Mouse (Mus musculus) cerebellum, adult 9-11 months (tissue): Measurements from ENCODE around the gene Jarid2.
A peak's percentile ranks its signal among the peaks of the same experiment; 100 is the strongest.

Experiments
- DNase-seq: peaks from one replicate; pipeline ENCODE4 v3.0.0; 2022

Gene Jarid2

DNA sequence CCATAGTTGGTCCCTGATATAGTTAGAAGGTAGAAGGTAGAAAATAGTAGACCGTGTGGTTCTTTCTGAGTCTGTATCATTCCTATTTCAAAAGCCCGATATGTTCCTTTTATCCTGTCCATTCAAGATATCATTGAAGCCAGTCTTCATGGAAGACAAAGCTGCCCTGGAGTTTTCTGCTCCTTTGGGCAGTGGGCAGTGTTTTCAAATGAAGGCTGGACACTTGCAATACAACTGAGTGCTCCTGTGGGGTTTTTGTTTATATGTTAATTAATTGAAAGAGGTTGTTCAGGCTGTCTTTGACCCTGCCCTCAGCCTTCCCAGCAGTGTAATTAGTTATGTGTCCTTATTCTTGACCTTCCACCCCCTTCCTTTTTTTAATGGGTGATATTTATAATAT lies 122.2 kb downstream of the Jarid2 start:
- no peak for DNase-seq

DNA sequence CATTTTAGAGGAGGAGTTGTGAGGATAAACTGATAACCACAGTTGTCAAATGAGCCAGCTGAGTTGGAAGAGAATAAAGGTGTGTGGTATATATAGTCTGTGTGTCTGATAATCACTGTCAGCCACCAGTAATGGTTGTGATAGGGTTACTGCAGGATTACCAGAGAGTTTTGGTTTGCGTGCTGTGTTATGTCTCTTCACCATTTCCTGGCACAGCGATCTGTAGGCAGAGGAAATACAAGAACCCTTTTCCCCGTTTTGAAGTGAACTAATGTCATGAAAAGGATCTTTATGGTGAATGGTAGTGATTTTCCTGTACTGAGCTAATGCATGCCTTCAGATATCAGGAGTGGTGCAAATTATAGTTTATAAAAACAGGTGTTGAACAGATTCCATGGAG lies 122.8 kb downstream of the Jarid2 start:
- DNase-seq = no peak

DNA sequence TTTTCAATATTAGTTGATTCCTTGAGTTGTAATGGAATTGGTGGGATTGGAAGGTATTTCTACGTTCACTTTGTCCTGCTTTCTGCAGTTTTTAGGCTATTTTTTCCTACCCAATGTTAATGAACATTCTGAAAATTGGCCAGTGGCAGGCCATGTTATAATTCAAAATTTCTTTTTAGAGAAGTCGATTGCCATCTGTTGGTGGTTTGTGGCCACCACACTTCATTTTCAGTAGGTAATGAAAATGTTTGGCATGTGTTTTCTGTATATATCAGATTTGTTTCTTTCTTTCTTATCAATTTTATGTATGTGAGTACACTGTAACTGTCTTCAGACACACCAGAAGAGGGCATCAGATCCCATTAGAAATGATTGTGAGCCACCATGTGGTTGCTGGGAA lies 136.3 kb downstream of the Jarid2 start:
- DNase-seq = no peak

DNA sequence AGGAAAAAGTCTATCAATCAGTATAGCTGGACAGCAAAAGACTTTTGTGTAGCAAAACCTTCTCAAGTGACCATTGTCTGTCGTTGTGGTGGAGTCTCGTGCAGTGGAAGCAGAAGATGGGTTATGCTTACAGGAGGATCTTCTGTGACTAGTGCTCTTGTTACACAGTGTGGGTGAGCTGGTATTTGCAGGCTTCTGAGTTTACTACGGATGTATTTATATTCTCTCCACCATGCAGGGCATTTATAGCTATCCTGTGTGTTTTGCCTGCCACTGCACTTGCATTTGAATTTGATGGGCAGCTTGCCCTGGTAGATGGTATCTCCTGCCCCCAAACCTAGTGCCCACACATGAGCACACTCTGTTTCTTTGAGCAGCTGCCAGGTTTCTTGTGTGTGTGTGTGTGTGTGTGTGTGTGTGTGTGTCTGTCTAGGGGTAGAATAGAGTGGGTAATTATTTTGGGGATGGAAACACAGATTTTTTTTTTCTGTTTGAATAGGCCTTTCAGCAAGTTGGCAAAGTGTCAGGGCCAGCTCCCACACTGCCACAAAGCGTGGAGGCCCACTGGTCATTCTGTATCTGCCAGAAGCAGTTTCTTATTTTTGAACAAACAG lies 138.9 kb downstream of the Jarid2 start:
- DNase-seq = peak; percentile 52

DNA sequence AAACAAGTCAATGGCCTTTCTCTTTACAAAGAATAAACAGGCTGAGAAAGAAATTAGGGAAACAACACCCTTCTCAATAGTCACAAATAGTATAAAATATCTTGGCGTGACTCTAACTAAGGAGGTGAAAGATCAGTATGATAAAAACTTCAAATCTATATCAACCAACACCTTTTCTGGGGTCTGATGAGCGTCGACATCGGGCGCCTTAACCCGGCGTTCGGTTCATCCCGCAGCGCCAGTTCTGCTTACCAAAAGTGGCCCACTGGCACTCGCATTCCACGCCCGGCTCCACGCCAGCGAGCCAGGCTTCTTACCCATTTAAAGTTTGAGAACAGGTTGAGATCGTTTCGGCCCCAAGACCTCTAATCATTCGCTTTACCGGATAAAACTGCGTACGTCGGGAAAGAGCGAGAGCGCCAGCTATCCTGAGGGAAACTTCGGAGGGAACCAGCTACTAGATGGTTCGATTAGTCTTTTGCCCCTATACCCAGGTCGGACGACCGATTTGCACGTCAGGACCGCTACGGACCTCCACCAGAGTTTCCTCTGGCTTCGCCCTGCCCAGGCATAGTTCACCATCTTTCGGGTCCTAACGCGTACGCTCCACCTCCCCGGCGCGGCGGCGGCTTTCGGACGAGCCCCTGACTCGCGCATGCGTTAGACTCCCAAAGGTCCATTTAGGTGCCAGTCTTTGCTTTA lies 140.3 kb downstream of the Jarid2 start:
- DNase-seq = peak; percentile 90

DNA sequence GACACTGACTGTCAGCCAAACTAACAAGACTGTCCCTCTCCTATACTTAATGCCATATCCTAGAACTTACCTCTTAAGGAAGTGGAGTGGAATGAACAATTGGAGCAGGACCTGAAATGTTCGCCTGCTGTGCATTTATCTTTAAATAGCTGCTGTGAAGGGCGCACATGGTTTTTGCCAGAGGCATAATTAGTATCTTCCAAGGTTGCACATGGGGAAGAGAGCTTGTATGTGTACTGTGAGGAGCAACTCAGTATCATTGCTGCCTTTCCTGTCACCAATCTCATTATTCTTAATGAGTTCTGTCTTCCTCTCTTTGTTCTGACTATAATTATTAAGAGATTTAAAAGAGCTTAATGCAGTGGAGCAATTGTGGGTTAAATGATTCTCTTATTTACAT lies 147.5 kb downstream of the Jarid2 start:
- no peak for DNase-seq

DNA sequence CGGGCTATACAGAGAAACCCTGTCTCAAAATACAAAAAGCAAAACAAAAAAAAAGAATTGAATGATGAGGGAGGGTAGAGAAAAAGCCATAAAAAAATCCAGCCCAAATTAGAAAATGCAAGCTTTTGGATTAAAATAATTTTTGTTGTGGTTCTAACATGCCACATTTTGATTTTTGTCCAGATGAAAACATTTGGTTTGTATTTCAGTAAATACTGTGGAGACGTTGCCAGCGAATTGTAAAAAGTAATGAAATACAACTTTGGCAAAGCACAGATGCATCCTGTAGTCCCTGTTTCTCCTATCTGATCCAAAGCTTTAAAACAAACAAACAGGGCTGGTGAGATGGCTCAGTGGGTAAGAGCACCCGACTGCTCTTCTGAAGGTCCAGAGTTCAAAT lies 151.7 kb downstream of the Jarid2 start:
- no peak for DNase-seq

DNA sequence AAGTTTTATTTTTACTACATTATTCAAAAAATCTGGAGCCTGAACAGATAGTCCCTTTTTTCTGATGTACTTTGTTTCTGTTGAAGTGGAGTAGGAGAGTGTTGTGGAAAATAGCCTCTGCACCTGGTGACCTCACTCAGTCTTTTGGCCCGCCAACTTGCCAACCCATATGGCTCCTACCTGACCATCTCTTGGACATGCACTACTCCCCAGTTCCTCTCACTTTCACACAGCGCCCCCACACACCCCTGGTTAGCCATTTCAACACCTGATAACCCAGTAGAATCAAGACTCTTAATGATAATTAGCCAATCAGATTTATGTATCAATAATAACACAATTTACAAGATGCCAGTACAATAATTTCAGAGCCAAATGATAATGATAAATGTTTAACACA lies 156.9 kb downstream of the Jarid2 start:
- peak; percentile 81 for DNase-seq

DNA sequence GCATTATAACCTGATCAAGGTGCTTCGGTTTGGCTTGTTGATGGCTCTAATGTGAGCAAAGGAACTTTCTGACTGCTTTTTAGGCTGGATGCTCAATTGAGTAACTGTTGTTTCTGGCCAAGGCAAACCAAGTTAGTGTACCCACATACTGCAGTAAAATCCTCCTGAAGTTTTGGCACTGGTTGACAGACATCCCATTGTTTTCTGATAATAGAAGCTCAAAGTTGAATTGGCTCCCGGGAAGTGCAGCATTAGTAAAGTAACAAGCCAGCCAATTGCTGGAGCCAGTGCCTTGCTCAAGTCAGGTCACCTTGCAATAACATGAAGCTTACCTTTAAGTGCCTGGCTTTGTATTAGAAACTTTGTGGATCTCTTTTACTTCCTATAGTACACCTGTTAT lies 161.3 kb downstream of the Jarid2 start:
- peak; percentile 12 for DNase-seq

DNA sequence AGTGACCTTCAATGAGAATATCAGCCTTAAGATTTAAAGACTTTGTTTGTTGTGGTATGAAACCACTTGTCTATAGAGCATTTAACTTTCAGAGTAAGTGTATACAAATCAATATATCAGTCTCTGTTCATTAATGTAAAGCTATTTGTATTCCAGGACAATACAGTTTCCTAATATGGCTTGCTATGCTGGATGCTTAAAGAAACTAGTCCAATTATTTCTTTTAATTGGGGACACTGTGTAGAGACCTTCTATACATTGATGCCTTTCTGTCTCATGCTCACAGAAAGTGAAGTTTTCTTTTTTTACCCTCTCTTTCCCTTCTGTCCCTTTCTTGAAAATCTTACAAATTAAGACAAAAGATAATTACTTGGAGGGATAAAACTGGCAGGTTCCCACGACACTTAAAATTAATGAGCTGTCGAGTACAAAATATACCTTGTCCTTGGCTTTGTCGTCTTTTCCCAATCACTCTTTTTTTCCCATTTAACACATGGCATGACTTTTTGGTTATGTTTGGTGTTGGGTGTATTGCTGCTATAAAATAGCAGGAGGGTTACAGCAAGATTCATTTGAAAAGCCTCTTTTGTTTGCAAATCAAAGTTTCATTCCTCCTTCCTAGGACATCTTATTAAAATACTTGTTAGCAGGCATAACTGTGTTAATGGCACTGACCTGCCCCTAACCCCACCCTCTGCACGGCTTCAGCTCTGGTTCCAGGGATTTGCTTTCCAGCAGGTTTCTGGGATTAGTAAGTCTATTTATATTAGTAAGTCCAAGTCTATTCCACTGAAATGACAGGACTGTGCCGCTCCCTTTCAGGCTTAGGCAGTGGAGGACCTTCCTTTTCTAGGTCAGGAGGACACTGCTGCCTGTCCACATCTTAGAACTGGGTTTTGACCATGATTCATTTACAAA lies 162.8 kb downstream of the Jarid2 start:
- DNase-seq = peak; percentile 2

DNA sequence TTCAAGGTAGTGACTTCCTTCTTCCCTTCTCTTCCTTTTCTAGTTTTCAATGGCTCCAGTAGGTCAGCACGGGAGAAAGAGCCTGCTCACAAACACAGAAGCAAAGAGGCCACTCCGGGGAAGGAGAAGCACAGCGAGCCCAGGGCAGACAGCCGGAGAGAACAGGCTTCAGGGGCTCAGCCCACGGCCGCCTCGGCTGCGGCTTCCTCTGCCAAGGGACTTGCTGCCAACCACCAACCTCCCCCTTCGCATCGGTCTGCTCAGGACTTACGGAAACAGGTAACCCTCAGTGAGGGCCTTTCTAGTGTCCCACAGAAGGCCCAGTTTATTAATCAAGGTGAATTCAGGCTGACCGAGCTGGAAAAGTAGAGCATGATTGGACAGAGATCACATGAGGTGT lies 166.9 kb downstream of the Jarid2 start:
- DNase-seq = peak; percentile 45

DNA sequence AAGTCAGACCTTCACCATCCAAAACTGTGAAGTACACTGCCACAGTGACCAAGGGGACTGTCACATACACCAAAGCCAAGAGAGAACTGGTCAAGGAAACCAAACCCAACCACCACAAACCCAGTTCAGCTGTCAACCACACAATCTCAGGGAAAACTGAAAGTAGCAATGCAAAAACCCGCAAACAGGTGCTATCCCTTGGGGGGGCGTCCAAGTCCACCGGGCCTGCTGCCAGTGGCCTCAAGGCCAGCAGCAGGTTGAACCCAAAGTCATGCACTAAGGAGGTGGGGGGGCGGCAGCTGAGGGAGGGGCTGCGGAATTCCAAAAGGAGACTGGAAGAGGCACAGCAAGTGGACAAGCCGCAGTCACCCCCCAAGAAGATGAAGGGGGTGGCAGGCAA lies 173.0 kb downstream of the Jarid2 start:
- no peak for DNase-seq

DNA sequence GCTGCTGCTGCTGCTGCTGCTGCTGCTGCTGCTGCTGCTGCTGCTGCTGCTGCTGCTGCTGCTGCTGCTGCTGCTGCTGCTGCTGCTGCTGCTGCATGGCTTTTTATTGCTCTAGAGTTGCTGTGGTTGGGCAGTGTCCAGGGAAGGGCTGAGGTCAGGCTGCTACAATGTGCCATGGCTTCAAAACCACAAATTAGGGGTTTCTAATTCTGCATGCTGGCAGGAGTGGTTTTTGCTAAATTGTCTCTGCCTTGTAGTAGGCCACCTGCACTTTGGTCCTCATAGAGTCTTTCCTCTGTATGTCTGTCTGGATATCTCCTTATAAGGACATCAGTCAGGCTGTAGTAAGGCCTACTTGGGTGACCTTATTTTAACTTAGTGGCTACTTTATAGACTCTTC lies 174.1 kb downstream of the Jarid2 start:
- peak; percentile 1 for DNase-seq

DNA sequence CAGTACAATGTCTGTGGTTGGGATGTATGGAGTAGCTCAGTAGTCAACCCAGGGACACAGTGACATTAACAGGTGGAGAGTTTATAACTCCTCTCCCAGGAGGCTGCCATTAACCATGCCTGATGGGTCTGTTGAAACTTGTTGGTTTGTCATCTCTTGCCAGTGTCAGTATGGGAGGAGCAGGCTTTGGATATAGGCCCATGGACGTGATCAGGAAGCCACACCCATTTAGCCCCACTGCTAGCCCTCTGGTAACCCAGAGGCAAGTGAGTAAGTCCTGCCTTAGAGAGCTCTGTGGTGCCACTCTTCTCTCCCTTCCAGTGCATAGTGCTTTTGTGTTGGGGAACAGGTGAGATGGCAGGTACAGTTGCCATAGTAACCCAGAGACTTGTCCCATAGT lies 175.0 kb downstream of the Jarid2 start:
- peak; percentile 21 for DNase-seq

DNA sequence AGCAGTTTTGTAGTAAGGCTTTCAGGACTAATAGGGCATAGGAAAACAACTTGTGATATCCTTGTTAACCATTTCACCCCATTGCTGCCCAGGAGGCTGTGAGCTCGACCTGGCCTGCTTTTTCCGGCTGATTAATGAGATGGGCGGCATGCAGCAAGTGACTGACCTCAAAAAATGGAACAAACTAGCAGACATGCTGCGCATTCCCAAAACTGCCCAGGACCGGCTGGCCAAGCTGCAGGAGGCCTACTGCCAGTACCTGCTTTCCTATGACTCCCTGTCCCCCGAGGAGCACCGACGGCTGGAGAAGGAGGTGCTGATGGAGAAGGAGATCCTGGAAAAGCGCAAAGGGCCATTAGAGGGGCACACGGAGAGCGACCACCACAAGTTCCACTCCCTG lies 176.9 kb downstream of the Jarid2 start:
- DNase-seq = peak; percentile 88

DNA sequence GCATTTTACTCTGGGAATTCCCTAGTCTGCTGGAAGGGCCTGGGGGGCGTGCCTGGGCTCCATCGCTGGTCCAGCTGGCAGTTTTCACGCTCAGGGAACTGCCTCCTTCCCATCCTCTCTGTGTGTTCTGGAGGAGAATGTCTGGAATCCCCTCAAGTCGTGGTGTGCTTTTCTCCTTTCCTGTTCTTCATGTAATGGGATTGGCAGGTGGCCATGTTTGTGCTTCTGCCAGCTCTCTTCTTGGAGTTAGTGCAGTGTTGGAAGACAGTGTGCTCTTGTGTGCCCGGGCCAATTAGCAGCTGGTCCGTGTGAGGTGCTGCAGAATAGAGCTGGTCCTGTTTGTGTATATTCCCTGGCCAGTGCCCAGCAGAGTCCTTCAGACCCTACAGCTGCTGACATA lies 178.4 kb downstream of the Jarid2 start:
- peak; percentile 91 for DNase-seq

DNA sequence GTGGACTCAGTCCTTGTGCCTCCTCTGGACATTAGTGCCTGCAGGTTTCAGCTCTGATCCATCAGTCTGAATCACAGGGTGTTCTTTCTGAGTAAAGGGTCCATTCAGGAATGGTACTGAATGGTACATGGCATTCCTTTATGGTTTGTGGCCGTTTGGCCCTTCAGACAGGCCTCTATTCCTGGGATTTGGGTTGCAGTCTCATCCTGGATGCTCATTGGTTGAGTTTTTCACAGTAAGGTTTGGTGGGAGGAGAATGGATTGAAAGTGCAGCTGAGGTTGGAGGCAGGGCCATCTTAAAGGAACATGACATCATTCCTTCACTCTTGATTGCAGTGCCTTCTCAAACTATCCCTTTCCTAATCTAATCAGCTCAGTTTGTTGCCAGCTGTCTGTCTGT lies 179.5 kb downstream of the Jarid2 start:
- no peak for DNase-seq

DNA sequence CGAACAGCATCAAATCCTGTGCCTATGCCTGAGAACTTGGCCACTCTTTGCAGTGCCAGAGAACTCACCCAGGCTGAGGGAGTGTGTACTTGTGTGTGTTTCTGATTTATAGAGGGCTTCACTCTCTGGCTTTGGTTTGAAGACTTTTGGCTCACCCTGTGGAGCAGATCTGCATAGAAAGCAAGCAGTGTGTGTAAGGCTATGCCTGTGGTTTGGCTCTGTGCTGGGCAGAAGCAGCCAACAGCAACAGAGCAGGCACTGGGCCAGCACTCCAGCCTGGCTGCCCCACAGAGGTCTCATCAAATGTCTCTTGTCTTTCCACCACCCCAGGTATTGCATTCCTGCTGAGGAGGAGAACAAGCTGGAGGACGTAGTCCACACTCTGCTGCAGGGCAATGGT lies 183.6 kb downstream of the Jarid2 start:
- DNase-seq = peak; percentile 77

DNA sequence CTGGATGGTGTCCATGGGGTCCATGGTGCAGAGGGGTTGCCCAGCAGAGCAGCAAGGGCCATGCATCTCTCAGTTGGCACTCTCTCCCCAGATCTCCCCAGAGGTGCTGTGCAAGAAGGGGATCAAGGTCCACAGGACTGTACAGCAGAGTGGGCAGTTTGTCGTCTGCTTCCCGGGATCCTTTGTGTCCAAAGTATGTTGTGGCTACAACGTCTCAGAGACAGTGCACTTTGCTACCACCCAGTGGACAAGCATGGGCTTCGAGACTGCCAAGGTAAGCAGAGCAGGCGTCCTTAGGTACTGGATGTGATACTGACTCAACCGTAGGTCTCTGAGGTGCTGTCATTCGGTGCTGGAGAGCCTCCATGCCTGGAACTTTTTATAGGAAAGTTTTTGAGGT lies 184.3 kb downstream of the Jarid2 start:
- DNase-seq = peak; percentile 45

DNA sequence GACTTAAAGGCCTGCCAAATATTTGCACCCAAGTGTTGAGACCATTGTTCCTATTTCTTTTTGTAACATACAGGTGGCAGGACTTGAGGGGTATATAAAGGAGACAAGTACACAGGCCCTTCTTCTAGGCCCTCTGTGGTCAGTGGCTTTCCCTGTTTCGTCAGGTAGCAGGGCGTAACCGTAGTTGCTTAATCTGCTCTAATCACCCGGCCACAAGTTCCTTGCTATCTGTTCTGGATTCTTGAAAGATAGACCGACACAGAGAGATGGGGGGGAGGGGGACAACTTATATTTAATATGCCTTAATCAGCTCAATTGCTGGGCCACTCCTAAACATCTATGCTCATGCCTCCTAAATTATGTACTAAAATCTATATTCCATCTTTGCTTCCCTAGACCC lies 186.1 kb downstream of the Jarid2 start:
- DNase-seq = no peak

DNA sequence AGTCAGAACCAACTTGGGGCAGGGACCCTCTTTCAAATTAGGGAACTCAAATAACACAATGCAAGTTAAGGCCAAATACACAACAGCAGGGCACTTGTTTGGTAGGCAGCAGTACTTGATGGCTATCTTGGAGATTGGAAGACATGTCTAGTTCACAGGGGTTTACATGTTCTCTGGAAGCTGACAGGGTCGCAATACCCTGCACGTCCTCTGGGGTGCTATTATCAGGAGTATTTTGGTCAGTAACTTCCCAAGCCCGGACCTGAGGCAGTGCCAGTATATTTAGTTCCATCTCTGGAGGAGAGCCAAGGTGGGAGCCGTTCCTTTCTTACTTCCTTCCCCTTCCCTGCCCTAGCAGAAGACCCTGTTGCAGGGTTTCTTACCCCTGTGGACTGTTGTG lies 186.7 kb downstream of the Jarid2 start:
- no peak for DNase-seq

DNA sequence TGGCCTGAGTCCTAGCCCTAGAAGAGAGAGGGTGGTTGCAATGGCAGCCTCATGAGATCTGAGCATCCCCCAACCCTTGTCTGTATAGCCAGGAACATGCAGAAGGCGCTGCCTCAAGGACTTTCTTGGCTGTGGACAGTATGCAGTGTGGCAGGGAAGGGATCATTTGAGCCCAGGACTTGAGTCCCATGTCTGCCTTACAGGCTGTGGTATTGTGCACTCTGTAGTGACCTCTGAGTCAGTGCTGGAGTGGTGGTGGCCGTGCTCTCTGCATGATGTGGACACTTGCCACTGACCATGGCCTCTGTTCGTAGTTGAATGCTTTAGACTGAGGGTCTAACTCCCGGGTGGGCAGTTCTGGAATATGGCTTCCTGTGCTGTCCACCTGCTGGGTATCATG lies 187.9 kb downstream of the Jarid2 start:
- DNase-seq = no peak

DNA sequence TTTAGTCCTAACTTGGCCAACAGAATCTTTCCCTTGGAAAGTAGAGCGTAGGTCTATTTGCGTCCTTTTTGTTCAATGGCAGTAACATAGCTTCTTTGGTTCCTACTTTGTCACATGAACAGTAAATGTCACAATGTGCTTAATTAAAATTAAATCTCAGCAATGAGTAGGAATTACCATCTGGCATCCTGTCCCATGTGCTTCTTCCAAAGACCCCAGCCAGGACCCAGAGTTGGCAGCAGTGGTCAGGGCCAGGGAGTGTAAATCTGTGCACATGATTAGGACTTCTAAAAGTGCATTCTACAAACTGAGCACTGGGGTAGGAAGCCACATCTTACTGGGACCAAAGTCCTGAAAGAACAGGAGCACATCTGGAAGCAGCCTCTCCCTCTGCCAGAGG lies 189.0 kb downstream of the Jarid2 start:
- no peak for DNase-seq

DNA sequence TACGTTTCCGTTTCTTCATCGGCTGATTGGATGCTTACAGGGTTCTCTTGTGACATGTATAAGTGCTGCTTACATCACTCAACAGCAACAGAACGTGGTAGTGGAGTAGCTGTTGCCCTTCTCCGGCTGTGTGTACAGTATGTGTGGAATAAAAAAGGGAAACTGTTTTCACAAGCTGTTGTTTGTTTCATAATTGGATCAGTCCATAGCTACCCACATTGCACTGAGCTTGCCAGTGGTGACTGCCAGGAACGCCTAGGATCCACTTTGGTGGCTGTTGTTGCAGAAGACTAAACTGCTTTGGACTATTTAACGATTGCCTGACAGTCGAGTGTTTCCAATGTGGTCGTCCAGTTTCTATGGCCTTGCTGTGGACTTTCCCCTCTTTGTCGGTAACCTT lies 191.8 kb downstream of the Jarid2 start:
- no peak for DNase-seq
